Mouse (Mus musculus) kidney, postnatal 10 days (tissue): ENCODE measurements around the gene Zkscan5.
"Not testable (repeated sequence)": the region's sequence is repeated elsewhere in the genome, so short reads cannot be mapped to it uniquely, and the experiment has no call there.

Source experiments
- DNase-seq: peaks from one replicate; pipeline ENCODE4 v3.0.0; 2021; ENCODE audit warnings: mixed read lengths

The Zkscan5 gene

DNA sequence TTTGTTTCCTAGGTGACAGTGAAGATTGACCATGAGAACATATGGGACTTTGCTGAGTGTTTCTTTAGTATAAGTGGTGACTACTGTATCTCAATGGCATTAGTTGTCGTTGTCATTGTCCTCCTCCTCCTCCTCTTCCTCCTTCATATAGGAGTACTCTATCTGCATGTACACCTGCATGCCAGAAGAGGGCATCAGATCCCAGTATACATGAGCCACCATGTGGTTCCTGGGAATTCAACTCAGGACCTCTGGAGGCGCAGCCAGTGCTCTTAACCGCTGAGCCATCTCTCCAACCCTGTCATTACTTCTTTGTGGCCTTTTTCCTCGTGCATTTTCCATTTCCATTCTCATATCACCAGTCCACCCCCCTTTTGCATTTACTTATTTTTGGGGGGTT lies 10.3 kb downstream of the Zkscan5 start:
- no peak for DNase-seq

GRCm38 (mm10) chr5:145217746-145218145 lies 13.4 kb downstream of the Zkscan5 start:
- DNase-seq = no peak

- DNase-seq = no peak
Measured at GRCm38 (mm10) chr5:145218206-145218605, 13.8 kb downstream of the Zkscan5 start.

- DNase-seq = no peak
Measured at GRCm38 (mm10) chr5:145218671-145219070, 14.3 kb downstream of the Zkscan5 start.

DNA sequence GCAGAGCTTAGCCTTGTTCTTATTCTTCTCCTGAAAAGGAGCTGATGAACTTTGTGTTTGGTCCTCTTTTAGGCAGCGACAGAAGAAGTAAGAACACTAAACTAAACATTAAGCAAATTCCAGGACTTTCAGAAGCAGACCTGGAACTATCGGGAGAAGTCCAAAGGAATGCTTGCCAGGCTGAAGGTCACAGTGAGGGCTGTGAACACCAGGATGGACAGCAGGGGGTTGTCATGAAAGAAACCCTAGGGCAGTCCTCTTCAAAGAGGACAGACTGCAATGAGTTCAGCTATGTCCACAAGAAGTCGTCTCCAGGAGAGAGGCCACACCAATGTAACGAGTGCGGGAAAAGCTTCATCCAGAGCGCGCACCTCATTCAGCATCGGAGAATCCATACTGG lies 15.6 kb downstream of the Zkscan5 start:
- no peak for DNase-seq

- no peak for DNase-seq
Measured at GRCm38 (mm10) chr5:145222840-145223239, 18.5 kb downstream of the Zkscan5 start.

GRCm38 (mm10) chr5:145223395-145223794 lies 19.0 kb downstream of the Zkscan5 start:
- no peak for DNase-seq

DNA sequence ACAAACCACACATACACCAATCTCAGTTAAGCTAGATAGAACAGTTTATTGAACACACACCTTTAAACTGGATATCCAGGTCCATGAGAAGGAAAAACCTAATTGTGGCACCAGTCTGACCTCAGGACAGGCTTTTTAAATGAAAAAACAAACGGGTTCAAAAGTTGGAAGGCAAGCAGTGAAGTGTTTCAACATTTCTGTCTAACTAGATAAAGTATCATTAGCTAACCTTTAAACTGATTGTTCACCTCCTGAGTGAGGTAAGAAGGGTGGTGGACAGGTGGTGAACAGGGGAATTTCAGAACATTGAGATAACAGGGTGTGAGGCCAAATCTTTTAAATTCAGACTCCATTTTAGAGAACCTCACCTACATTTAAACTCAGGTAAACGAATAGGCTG lies 22.1 kb downstream of the Zkscan5 start:
- no peak for DNase-seq

GRCm38 (mm10) chr5:145229283-145229682 lies 24.9 kb downstream of the Zkscan5 start:
- not testable (repeated sequence) for DNase-seq

DNA sequence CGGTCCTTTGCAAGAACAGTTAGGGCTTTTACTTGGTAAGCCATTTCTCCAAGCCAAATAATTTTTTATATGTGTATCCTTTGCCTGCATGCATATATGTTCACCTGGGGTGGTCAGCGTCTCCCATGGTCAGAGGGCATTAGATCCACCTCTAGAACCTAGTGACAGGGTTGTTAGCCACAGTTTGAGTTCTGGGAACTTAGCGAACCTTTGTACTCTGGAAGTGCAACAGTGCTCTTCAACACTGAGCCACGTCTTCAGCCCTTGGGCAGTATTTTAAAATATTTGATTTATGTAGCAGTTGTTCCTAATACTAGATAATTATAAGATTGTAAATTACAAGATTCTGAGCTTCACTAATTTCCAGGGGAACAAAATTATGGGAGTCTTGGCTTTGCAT lies 26.3 kb downstream of the Zkscan5 start:
- DNase-seq = no peak

GRCm38 (mm10) chr5:145231367-145231871 lies 27.1 kb downstream of the Zkscan5 start, which contains the start of gene Zfp655:
TSS of gene Zfp655 (plus strand) at chr5:145231715.
- DNase-seq = peak; percentile 98

DNA sequence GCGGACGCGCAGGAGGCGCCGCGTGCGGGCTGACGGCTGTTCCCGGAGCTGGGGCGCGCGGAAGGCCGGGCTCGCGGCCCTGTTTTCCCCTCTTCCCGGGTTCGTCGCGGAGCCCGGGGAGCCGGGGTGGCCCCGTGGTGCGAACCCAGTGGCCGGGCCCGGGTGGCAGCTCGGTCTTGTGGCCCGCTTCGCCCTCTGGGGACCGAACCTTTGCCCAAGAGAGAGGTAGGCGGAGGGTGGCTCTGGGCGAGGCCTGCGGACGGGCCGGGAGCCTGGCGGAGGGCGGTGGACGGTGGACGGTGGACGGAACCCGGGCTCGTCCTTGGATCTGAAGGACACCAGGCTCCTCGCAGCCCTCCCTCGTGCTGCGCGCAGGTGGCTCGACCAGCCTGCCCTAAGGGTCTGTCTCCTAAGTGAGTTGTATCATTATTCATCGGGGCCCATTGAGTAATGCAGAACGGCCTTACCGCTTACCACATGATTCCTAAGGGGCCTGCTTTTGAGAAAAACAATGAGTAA lies 27.6 kb downstream of the Zkscan5 start:
- DNase-seq = no peak

GRCm38 (mm10) chr5:145234636-145235035 lies 30.3 kb downstream of the Zkscan5 start:
- DNase-seq = peak; percentile 41

- no peak for DNase-seq
Measured at GRCm38 (mm10) chr5:145249520-145249919, 45.2 kb downstream of the Zkscan5 start.
